Mouse (Mus musculus) neural tube, embryonic 14.5 days (tissue): Measurements from ENCODE around the gene Atp11a. TPM values are rescaled to one million over a fixed set of nuclear protein-coding genes. Genes with fewer than 3 reads are reported as not detected.

Experiments used
- ATAC-seq: fragments of 200-750 bp; cut with Nextera tagmentation; 2 replicates; pipeline ENCODE4 v1.8.0; 2017; ENCODE audit warnings: low read depth, mild to moderate bottlenecking, moderate TSS enrichment, moderate library complexity
- H3K27ac ChIP-seq: fragments of 300-500 bp; sonication (generic); 2 replicates; pipeline ENCODE4 v1.5.1; 2014; ENCODE audit warnings: low read depth, mild to moderate bottlenecking, control low read depth, low read length, moderate library complexity, mixed read lengths
- H3K27me3 ChIP-seq: fragments of 300-500 bp; sonication (generic); 2 replicates; pipeline ENCODE4 v1.6.1; 2014; ENCODE audit warnings: low read length; ENCODE audit not compliant: control insufficient read depth, insufficient read depth
- H3K36me3 ChIP-seq: fragments of 300-500 bp; sonication (generic); 2 replicates; pipeline ENCODE4 v1.6.1; 2014; ENCODE audit warnings: low read length, mixed read lengths; ENCODE audit not compliant: control insufficient read depth, insufficient read depth
- H3K4me1 ChIP-seq: fragments of 300-500 bp; sonication (generic); 2 replicates; pipeline ENCODE4 v1.6.1; 2014; ENCODE audit warnings: low read length; ENCODE audit not compliant: control insufficient read depth, insufficient read depth
- H3K4me2 ChIP-seq: fragments of 300-500 bp; sonication (generic); 2 replicates; pipeline ENCODE4 v1.6.1; 2014; ENCODE audit warnings: mild to moderate bottlenecking, low read depth, low read length, control low read depth
- H3K4me3 ChIP-seq: fragments of 300-500 bp; sonication (generic); 2 replicates; pipeline ENCODE4 v1.5.1; 2014; ENCODE audit warnings: low read depth, low read length, control low read depth, mixed read lengths
- H3K9ac ChIP-seq: fragments of 300-500 bp; sonication (generic); replicated peaks from 2 replicates; pipeline ENCODE4 v1.6.1; 2014; ENCODE audit warnings: low read depth, mild to moderate bottlenecking, control low read depth, low read length, mixed read lengths
- H3K9me3 ChIP-seq: fragments of 300-500 bp; sonication (generic); 2 replicates; pipeline ENCODE4 v1.6.1; 2016; ENCODE audit warnings: low read length; ENCODE audit not compliant: control insufficient read depth
- WGBS: fragments of 180-500 bp; shearing (Covaris S2); extraction: QIAGEN DNeasy Blood & Tissue Kit; methylation state at CpG from one replicate; pipeline ENCODE4 v1.1.7; 2014; 5-methylcytosine and 5-hydroxymethylcytosine counted together
- polyA plus RNA-seq: library from polyadenylated mRNA; unstranded; fragments of >200 nt; fragmentation: Nextera tagmentation; extraction: Ambion mirVana; gene quantifications from 2 replicates; pipeline ENCODE4 v1.2.1, GENCODE M21; 2014

Gene Atp11a
- polyA plus RNA-seq, 1 experiment from 2014 or later: 17.1 TPM

GRCm38 (mm10) chr8:12833616-12834015 is 76.8 kb downstream of the Atp11a start:
- H3K27ac ChIP-seq: no peak overlapping the region

GRCm38 (mm10) chr8:12840834-12841233 is 84.0 kb downstream of the Atp11a start:
- Histone ChIP-seq H3K27me3 (no peaks in the 10 kb centered on the region), H3K36me3 (peaks cover 13% of the 10 kb centered on the region), H3K4me3 (no peak overlapping the region), H3K4me2 (no peak overlapping the region), H3K4me1 (no peaks in the 10 kb centered on the region), H3K9me3 (no peaks in the 10 kb centered on the region), H3K27ac (no peak overlapping the region), H3K9ac (no peak overlapping the region)
- WGBS: 82% methylated on average over 7 of the region's 7 CpGs
- no peak for ATAC-seq

More at GRCm38 (mm10) chr8:12833616-12834015, 76.8 kb downstream of the Atp11a start:
- Histone ChIP-seq H3K4me3 (no peak overlapping the region), H3K9ac (no peak overlapping the region), H3K36me3 (peaks cover 18% of the 10 kb centered on the region), H3K9me3 (no peaks in the 10 kb centered on the region), H3K27me3 (no peaks in the 10 kb centered on the region), H3K4me2 (no peak overlapping the region), H3K4me1 (no peaks in the 10 kb centered on the region)
- no peak for ATAC-seq
- 98% methylated on average over 5 of the region's 5 CpGs for WGBS

DNA sequence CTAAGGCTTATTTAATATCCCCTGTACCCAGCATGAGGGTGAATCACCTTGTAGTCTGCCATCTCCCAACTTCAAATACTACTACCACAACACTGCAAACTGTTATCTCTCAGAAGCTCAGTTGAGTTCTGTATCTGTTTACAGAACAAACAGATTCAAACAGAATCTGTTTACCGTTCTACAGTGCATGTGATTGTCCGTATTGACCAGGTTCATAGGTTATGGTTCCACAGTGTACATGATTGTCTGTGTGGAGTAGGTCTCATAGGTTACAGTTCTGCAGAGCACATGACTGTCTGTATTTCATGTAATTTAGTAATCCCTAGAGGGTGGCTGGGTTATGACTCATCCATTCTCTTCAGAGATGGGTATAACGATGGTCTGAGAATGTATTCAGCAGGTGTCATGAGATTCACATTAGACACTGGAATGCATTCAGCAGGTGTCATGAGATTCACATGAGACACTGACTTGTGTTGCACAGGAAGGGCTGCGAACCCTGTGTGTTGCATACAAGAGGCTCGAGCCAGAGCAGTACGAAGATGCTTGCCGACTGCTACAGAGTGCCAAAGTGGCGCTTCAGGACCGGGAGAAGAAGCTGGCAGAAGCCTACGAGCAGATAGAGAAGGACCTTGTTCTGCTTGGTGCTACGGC is 85.7 kb downstream of the Atp11a start:
- H3K36me3 ChIP-seq: peaks cover 13% of the 10 kb centered on the region
- H3K4me2 ChIP-seq: no peak overlapping the region
- H3K27me3 ChIP-seq: no peaks in the 10 kb centered on the region
- H3K9ac ChIP-seq: no peak overlapping the region
- no peak overlapping the region for H3K27ac ChIP-seq
- ATAC-seq: no peak
- no peaks in the 10 kb centered on the region for H3K9me3 ChIP-seq
- H3K4me3 ChIP-seq: no peak overlapping the region
- no peaks in the 10 kb centered on the region for H3K4me1 ChIP-seq
- 95% methylated on average over 11 of the region's 11 CpGs for WGBS

DNA sequence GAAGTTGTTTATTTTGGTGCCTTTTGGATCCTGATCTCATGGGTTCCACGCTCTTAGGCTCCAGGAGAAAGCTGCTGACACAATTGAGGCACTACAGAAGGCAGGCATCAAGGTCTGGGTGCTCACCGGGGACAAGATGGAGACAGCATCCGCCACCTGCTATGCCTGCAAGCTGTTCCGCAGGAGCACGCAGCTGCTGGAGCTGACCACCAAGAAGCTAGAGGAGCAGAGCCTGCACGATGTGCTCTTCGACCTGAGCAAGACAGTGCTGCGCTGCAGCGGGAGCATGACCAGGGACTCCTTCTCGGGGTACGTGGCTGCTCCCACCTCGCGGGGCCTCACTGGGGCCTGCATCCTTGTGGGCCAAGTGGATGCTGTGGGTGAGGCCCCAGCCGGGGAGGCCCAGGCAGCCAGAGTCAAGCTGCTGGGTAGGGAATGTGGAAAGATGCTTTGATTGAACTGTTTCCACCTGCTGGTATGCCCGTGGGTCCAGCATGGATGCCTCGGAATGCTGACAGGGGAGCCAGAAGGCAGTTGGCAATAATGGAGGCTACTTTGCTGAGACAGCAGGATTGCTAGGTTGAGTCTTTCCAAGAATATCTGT is 87.6 kb downstream of the Atp11a start:
- no peak overlapping the region for H3K4me3 ChIP-seq
- H3K36me3 ChIP-seq: peaks cover 19% of the 10 kb centered on the region
- no peak for ATAC-seq

GRCm38 (mm10) chr8:12846447-12846846 is 89.6 kb downstream of the Atp11a start:
- H3K4me2 ChIP-seq: no peak overlapping the region
- peaks cover 38% of the 10 kb centered on the region for H3K36me3 ChIP-seq
- H3K4me3 ChIP-seq: no peak overlapping the region
- no peaks in the 10 kb centered on the region for H3K27me3 ChIP-seq
- no peak overlapping the region for H3K27ac ChIP-seq
- WGBS: 99% methylated on average over 6 of the region's 6 CpGs
- no peak overlapping the region for H3K9ac ChIP-seq
- H3K4me1 ChIP-seq: no peaks in the 10 kb centered on the region
- ATAC-seq: no peak
- no peaks in the 10 kb centered on the region for H3K9me3 ChIP-seq

More for the DNA sequence above, 87.6 kb downstream of the Atp11a start:
- Histone ChIP-seq H3K27ac (no peak overlapping the region), H3K9ac (no peak overlapping the region), H3K27me3 (no peaks in the 10 kb centered on the region), H3K4me2 (no peak overlapping the region), H3K9me3 (no peaks in the 10 kb centered on the region), H3K4me1 (no peaks in the 10 kb centered on the region)
- WGBS: 96% methylated on average over 16 of the region's 16 CpGs

GRCm38 (mm10) chr8:12851241-12851640 is 94.4 kb downstream of the Atp11a start:
- no peaks in the 10 kb centered on the region for H3K27me3 ChIP-seq
- H3K4me3 ChIP-seq: no peak overlapping the region
- H3K9me3 ChIP-seq: no peaks in the 10 kb centered on the region
- no peak for ATAC-seq
- H3K4me1 ChIP-seq: no peaks in the 10 kb centered on the region
- H3K27ac ChIP-seq: no peak overlapping the region
- H3K9ac ChIP-seq: no peak overlapping the region
- no peak overlapping the region for H3K4me2 ChIP-seq
- WGBS: 88% methylated on average over 10 of the region's 10 CpGs
- peaks cover 31% of the 10 kb centered on the region for H3K36me3 ChIP-seq

DNA sequence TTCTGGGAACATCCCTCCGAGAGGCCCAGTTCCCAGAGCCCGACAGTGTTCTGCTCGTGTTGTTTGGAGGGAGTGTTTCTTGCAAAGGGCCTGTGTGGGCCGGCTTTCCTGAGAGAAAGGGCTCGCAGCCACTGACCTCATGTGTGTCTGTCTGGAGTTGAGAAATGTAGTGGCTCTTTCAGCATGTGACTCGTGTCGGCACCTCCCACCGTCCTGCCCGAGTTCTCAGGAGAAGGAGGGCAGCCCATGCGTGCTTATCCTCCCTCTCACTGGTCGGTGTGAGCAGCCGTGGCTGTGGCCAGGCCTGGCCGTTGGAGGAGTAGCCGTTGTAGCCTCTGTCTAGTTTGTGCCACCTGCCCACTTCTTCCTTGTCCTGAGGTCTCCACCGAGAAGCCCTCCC is 99.2 kb downstream of the Atp11a start:
- no peak overlapping the region for H3K27ac ChIP-seq
- no peak overlapping the region for H3K4me3 ChIP-seq
- H3K9ac ChIP-seq: no peak overlapping the region
- H3K4me1 ChIP-seq: no peaks in the 10 kb centered on the region
- no peak for ATAC-seq
- no peaks in the 10 kb centered on the region for H3K27me3 ChIP-seq
- WGBS: 83% methylated on average over 15 of the region's 15 CpGs
- H3K9me3 ChIP-seq: no peaks in the 10 kb centered on the region
- no peak overlapping the region for H3K4me2 ChIP-seq
- H3K36me3 ChIP-seq: 0 out of 2 replicates have a peak, but pooled peaks cover 11% of the 10 kb centered on the region

DNA sequence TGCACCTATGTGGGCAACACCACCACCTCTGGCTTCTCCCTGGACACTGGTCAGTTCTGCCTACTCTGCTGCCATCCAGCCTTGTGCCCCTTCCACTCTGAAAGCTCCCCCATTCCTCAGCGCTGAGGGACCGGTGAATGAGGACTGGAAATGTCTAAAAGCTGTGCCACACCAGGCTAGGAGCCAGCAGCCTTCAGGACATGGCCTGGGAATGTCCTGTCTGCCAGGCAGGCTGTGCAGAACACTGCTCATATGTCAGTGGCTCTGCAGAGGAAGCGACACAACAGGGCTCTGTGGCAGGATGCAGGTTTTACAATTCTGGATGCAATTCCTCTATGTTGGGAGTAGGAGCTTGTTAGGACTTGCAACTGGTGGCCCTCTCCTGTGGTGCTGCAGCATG is 106.2 kb downstream of the Atp11a start:
- no peaks in the 10 kb centered on the region for H3K4me1 ChIP-seq
- 0 out of 2 replicates have a peak, but pooled peaks cover 10% of the 10 kb centered on the region for H3K36me3 ChIP-seq
- no peak overlapping the region for H3K27ac ChIP-seq
- no peaks in the 10 kb centered on the region for H3K27me3 ChIP-seq
- H3K4me3 ChIP-seq: no peak overlapping the region
- H3K9me3 ChIP-seq: no peaks in the 10 kb centered on the region
- ATAC-seq: no peak
- 95% methylated on average over 3 of the region's 3 CpGs for WGBS
- H3K4me2 ChIP-seq: no peak overlapping the region
- no peak overlapping the region for H3K9ac ChIP-seq

- Histone ChIP-seq H3K4me2 (no peak overlapping the region), H3K4me3 (no peak overlapping the region), H3K27ac (no peak overlapping the region), H3K9me3 (no peaks in the 10 kb centered on the region), H3K36me3 (0 out of 2 replicates have a peak, but pooled peaks cover 10% of the 10 kb centered on the region), H3K9ac (no peak overlapping the region), H3K4me1 (no peaks in the 10 kb centered on the region), H3K27me3 (no peaks in the 10 kb centered on the region)
- ATAC-seq: no peak
- WGBS: 86% methylated on average over 14 of the region's 14 CpGs
Measured at GRCm38 (mm10) chr8:12863608-12864007, 106.8 kb downstream of the Atp11a start.
